Mouse (Mus musculus): ENCODE data around the gene Gm3573.
"Not testable (repeated sequence)": the region's sequence is repeated elsewhere in the genome, so short reads cannot be mapped to it uniquely, and the experiment has no call there.

Gm3573 gene

DNA sequence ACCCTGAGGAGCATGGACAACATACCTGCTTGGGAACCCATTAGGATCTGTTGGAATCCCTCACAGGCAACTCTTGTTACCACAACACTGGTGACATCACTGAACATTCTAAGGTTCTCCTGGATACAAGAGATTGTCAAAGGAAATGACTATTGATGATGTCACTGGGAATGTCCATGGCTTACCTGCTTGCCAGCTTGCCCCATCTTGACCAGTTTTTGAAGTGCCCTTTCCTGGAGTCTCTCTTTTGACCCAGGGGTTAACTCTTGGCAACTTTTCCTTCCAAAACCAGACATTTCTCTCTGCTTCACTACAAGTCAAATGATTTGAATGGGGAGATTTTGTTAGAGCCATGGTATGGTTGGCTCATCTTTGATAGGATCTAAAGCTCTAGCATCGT is at the start of gene Gm3573:
TSS of gene Gm3573 (minus strand) at position 101 of the 400 bp plus-strand sequence.
- DNase-seq (ENCODE audit: low spot score in 2 of 2): not testable (repeated sequence)

- DNase-seq (ENCODE audit: low spot score in 2 of 2): not testable (repeated sequence)
Observed at GRCm38 (mm10) chr14:42216766-42217537, 26.4 kb upstream of the Gm3573 start.

- not testable (repeated sequence) for DNase-seq (ENCODE audit: low spot score in 2 of 2)
Observed at GRCm38 (mm10) chr14:42183936-42184335, 6.7 kb downstream of the Gm3573 start.

- DNase-seq (ENCODE audit: low spot score in 2 of 2): not testable (repeated sequence)
Observed at GRCm38 (mm10) chr14:42162522-42162921, 28.1 kb downstream of the Gm3573 start, which contains the start of gene Gm17027. Gene Gm17027, minus strand, starts transcription at chr14:42162622.
